Mouse (Mus musculus) liver, embryonic 14.5 days (tissue): Measurements from ENCODE around the gene Ppp1ca. TPM values are rescaled to one million over a fixed set of nuclear protein-coding genes. Genes with fewer than 3 reads are reported as not detected.
A peak's percentile ranks its signal among the peaks of the same experiment; 100 is the strongest.

Experiments
- ATAC-seq: fragments of 200-750 bp; cut with Nextera tagmentation; 2 replicates; pipeline ENCODE4 v1.8.0; 2017; ENCODE audit warnings: moderate number of reproducible peaks, mild to moderate bottlenecking, moderate library complexity; ENCODE audit not compliant: insufficient read depth
- DNase-seq, 3 experiments: peaks; one replicate each; pipeline ENCODE4 v3.0.0-alpha.2; 2012 to 2013; ENCODE audit warnings: low read depth in 3 of 3, low spot score in 3 of 3
- H3K27ac ChIP-seq: fragments of 300-500 bp; sonication (generic); 2 replicates; pipeline ENCODE4 v1.5.1; 2014; ENCODE audit warnings: moderate library complexity, mild to moderate bottlenecking, control low read depth, inconsistent platforms
- H3K27me3 ChIP-seq: fragments of 300-500 bp; sonication (generic); 2 replicates; pipeline ENCODE4 v1.6.1; 2014; ENCODE audit warnings: mild to moderate bottlenecking, low read length, moderate library complexity; ENCODE audit not compliant: control insufficient read depth, insufficient read depth
- H3K36me3 ChIP-seq: fragments of 300-500 bp; sonication (generic); replicated peaks from 2 replicates; pipeline ENCODE4 v1.6.1; 2014; ENCODE audit warnings: low read depth; ENCODE audit not compliant: control insufficient read depth, insufficient read depth
- H3K4me1 ChIP-seq, 2 experiments: fragments of 200-500 bp in 1 of 2; fragments of 300-500 bp in 1 of 2; sonication (generic) in 1 of 2; replicated peaks; 2 replicates each; pipeline ENCODE4 v1.6.1; 2012 to 2014; ENCODE audit warnings: antibody characterized with exemption in 1 of 2, inconsistent platforms in 1 of 2, low read length in 1 of 2; ENCODE audit not compliant: control insufficient read depth in 2 of 2, insufficient read depth in 2 of 2
- H3K4me2 ChIP-seq: fragments of 300-500 bp; sonication (generic); 2 replicates; pipeline ENCODE4 v1.6.1; 2014; ENCODE audit warnings: low read depth, mild to moderate bottlenecking, control low read depth, moderate library complexity
- H3K4me3 ChIP-seq, 2 experiments: fragments of 200-500 bp in 1 of 2; fragments of 300-500 bp in 1 of 2; sonication (generic) in 1 of 2; 2 replicates each; pipeline ENCODE4 v1.5.1; 2012 to 2014; ENCODE audit warnings: low read depth in 2 of 2, low read length in 2 of 2, mild to moderate bottlenecking in 2 of 2, control low read depth in 1 of 2, inconsistent platforms in 1 of 2, moderate library complexity in 1 of 2; ENCODE audit not compliant: insufficient read depth in 1 of 2
- H3K9ac ChIP-seq: fragments of 300-500 bp; sonication (generic); replicated peaks from 2 replicates; pipeline ENCODE4 v1.6.1; 2014; ENCODE audit warnings: mild to moderate bottlenecking, control low read depth, moderate library complexity
- H3K9me3 ChIP-seq: fragments of 300-500 bp; sonication (generic); 2 replicates; pipeline ENCODE4 v1.6.1; 2016; ENCODE audit warnings: low read length, mixed read lengths; ENCODE audit not compliant: control insufficient read depth
- CTCF ChIP-seq: IDR thresholded peaks from 2 replicates; pipeline ENCODE4 v1.5.1; 2016; ENCODE audit warnings: antibody characterized with exemption, low read depth, control low read depth
- EP300 ChIP-seq: IDR thresholded peaks from 2 replicates; pipeline ENCODE4 v1.6.1; 2016; ENCODE audit warnings: antibody characterized with exemption, low read depth
- WGBS: fragments of 180-500 bp; shearing (Covaris S2); extraction: QIAGEN DNeasy Blood & Tissue Kit; methylation state at CpG from one replicate; pipeline ENCODE4 v1.1.7; 2014; ENCODE audit not compliant: insufficient replicate concordance; 5-methylcytosine and 5-hydroxymethylcytosine counted together
- polyA plus RNA-seq, 2 experiments: library from polyadenylated mRNA; depleted of rRNA in 1 of 2; stranded (reverse) in 1 of 2; unstranded in 1 of 2; fragments of >200 nt; fragmentation: Nextera tagmentation in 1 of 2; extraction: Ambion mirVana in 1 of 2; gene quantifications; 2 replicates each; pipeline versions ENCODE4 v1.2.1 to v1.2.3; 2012 to 2014

The Ppp1ca gene
- polyA plus RNA-seq, 2 experiments, result 214 to 432 TPM

- ATAC-seq (no peak), DNase-seq (no peak)
- Histone ChIP-seq H3K9me3 (no peaks in the 10 kb centered on the region), H3K4me1 (peaks cover 0 to 6% of the 10 kb centered on the region in 2 experiments; a peak in 1 of 4 replicates), H3K9ac (no peak within 1 kb of the TSS), H3K4me2 (peak within 1 kb of the TSS; percentile 23; the same call in 1 of the 2 replicates), H3K27me3 (no peaks in the 10 kb centered on the region), H3K4me3 (no peak within 1 kb of the TSS), H3K36me3 (no peaks in the 10 kb centered on the region), H3K27ac (no peak within 1 kb of the TSS)
- 23% methylated on average over 11 of the region's 11 CpGs for WGBS
- no peak for TF ChIP-seq CTCF
- no peak for TF ChIP-seq EP300
Measured at GRCm38 (mm10) chr19:4175368-4175947, 16.4 kb upstream of the Ppp1ca start, which contains the start of gene Carns1. Carns1 (minus strand) TSS chr19:4175479.

GRCm38 (mm10) chr19:4180411-4180810 lies 11.5 kb upstream of the Ppp1ca start:
- no peaks in the 10 kb centered on the region for H3K27me3 ChIP-seq
- no peak overlapping the region for H3K27ac ChIP-seq
- no peaks in the 10 kb centered on the region for H3K36me3 ChIP-seq
- peaks cover 0 to 9% of the 10 kb centered on the region in 2 experiments; a peak in 2 of 4 replicates for H3K4me1 ChIP-seq
- TF ChIP-seq CTCF (no peak), EP300 (no peak)
- no peak overlapping the region for H3K4me3 ChIP-seq
- H3K9ac ChIP-seq, result no peak overlapping the region
- no peak overlapping the region for H3K4me2 ChIP-seq
- H3K9me3 ChIP-seq, result no peaks in the 10 kb centered on the region
- ATAC-seq, result no peak
- no peak for DNase-seq
- 64% methylated on average over 7 of the region's 7 CpGs for WGBS

- 33% methylated on average over 3 of the region's 3 CpGs for WGBS
- DNase-seq (peak in 1 of 3 experiments; percentile 43), ATAC-seq (no peak)
Measured at GRCm38 (mm10) chr19:4181892-4182291, 10.0 kb upstream of the Ppp1ca start.

GRCm38 (mm10) chr19:4183689-4184088 lies 8.2 kb upstream of the Ppp1ca start:
- TF ChIP-seq CTCF, result no peak
- ATAC-seq, result no peak
- no peak overlapping the region for H3K27ac ChIP-seq
- WGBS, result 69% methylated on average over 2 of the region's 2 CpGs
- H3K36me3 ChIP-seq, result no peaks in the 10 kb centered on the region
- H3K4me1 ChIP-seq, result peaks cover 0 to 9% of the 10 kb centered on the region in 2 experiments; a peak in 2 of 4 replicates
- H3K9ac ChIP-seq, result no peak overlapping the region
- no peaks in the 10 kb centered on the region for H3K27me3 ChIP-seq
- DNase-seq, result no peak
- no peak overlapping the region for H3K4me2 ChIP-seq
- no peak overlapping the region for H3K4me3 ChIP-seq
- H3K9me3 ChIP-seq, result no peaks in the 10 kb centered on the region

More at GRCm38 (mm10) chr19:4181892-4182291, 10.0 kb upstream of the Ppp1ca start:
- H3K4me1 ChIP-seq, result peaks cover 0 to 9% of the 10 kb centered on the region in 2 experiments; a peak in 2 of 4 replicates
- no peak overlapping the region for H3K9ac ChIP-seq
- H3K4me3 ChIP-seq, result no peak overlapping the region
- H3K27ac ChIP-seq, result no peak overlapping the region
- no peak overlapping the region for H3K4me2 ChIP-seq
- TF ChIP-seq CTCF, result no peak
- no peaks in the 10 kb centered on the region for H3K27me3 ChIP-seq
- no peaks in the 10 kb centered on the region for H3K36me3 ChIP-seq
- no peaks in the 10 kb centered on the region for H3K9me3 ChIP-seq

GRCm38 (mm10) chr19:4184976-4185975 lies 6.6 kb upstream of the Ppp1ca start:
- Histone ChIP-seq H3K9ac (no peak overlapping the region), H3K36me3 (no peaks in the 10 kb centered on the region), H3K9me3 (no peaks in the 10 kb centered on the region), H3K4me2 (no peak overlapping the region), H3K4me3 (no peak overlapping the region), H3K27me3 (no peaks in the 10 kb centered on the region), H3K4me1 (peaks cover 0 to 9% of the 10 kb centered on the region in 2 experiments; a peak in 2 of 4 replicates), H3K27ac (no peak overlapping the region)
- no peak for DNase-seq
- ATAC-seq, result peak; percentile 27; the same call in 1 of the 2 replicates
- TF ChIP-seq CTCF (no peak), EP300 (no peak)
- 26% methylated on average over 15 of the region's 15 CpGs for WGBS
